Mouse (Mus musculus): ENCODE measurements around the gene Arnt2. TPM values are rescaled to one million over a fixed set of nuclear protein-coding genes. Genes with fewer than 3 reads are reported as not detected.

Gene Arnt2
- polyA plus RNA-seq, 1 experiment from 2014 or later: not detected

GRCm38 (mm10) chr7:84307329-84307925 is 102.5 kb downstream of the Arnt2 start:
- Histone ChIP-seq H3K4me3 (ENCODE audit: low read depth, low read length) (no peak overlapping the region), H3K27me3 (ENCODE audit: insufficient read depth, low read length) (no peaks in the 10 kb centered on the region), H3K4me2 (ENCODE audit: low read depth, low read length) (no peak overlapping the region), H3K4me1 (ENCODE audit: insufficient read depth) (no peaks in the 10 kb centered on the region), H3K9ac (replicated peaks) (no peak overlapping the region), H3K27ac (ENCODE audit: low read depth) (no peak overlapping the region), H3K9me3 (ENCODE audit: low read length) (no peaks in the 10 kb centered on the region), H3K36me3 (replicated peaks; ENCODE audit: insufficient read depth, low read length) (no peaks in the 10 kb centered on the region)
- TF ChIP-seq CTCF (IDR thresholded peaks at IDR 0.05; ENCODE audit: low read depth): no peak
- TF ChIP-seq EP300 (IDR thresholded peaks at IDR 0.05; ENCODE audit: low read depth): no peak
- WGBS (ENCODE audit: insufficient replicate concordance): 76% methylated on average over 3 of the region's 3 CpGs
- DNase-seq (no peak), ATAC-seq (no peak)

- Histone ChIP-seq H3K9me3 (ENCODE audit: low read length) (no peaks in the 10 kb centered on the region), H3K4me2 (ENCODE audit: low read depth, low read length) (no peak overlapping the region), H3K27me3 (ENCODE audit: insufficient read depth, low read length) (no peaks in the 10 kb centered on the region), H3K4me1 (ENCODE audit: insufficient read depth) (no peaks in the 10 kb centered on the region), H3K4me3 (ENCODE audit: low read depth, low read length) (no peak overlapping the region), H3K9ac (replicated peaks) (no peak overlapping the region), H3K36me3 (replicated peaks; ENCODE audit: insufficient read depth, low read length) (no peaks in the 10 kb centered on the region), H3K27ac (ENCODE audit: low read depth) (no peak overlapping the region)
- DNase-seq: no peak
- ATAC-seq: no peak
- TF ChIP-seq EP300 (IDR thresholded peaks at IDR 0.05; ENCODE audit: low read depth) (no peak), CTCF (IDR thresholded peaks at IDR 0.05; ENCODE audit: low read depth) (no peak)
- WGBS (ENCODE audit: insufficient replicate concordance): 38% methylated on average over 1 of the region's 1 CpGs
Measured at GRCm38 (mm10) chr7:84300261-84300660, 109.7 kb downstream of the Arnt2 start.

- H3K27me3 ChIP-seq (ENCODE audit: insufficient read depth, low read length): no peaks in the 10 kb centered on the region
- no peak overlapping the region for H3K4me3 ChIP-seq (ENCODE audit: low read depth, low read length)
- H3K27ac ChIP-seq (ENCODE audit: low read depth): no peak overlapping the region
- H3K9ac ChIP-seq (replicated peaks): no peak overlapping the region
- no peak for TF ChIP-seq CTCF (IDR thresholded peaks at IDR 0.05; ENCODE audit: low read depth)
- no peak for TF ChIP-seq EP300 (IDR thresholded peaks at IDR 0.05; ENCODE audit: low read depth)
- no peaks in the 10 kb centered on the region for H3K9me3 ChIP-seq (ENCODE audit: low read length)
- H3K4me2 ChIP-seq (ENCODE audit: low read depth, low read length): no peak overlapping the region
- no peak for ATAC-seq
- no peak for DNase-seq
- no peaks in the 10 kb centered on the region for H3K4me1 ChIP-seq (ENCODE audit: insufficient read depth)
- H3K36me3 ChIP-seq (replicated peaks; ENCODE audit: insufficient read depth, low read length): no peaks in the 10 kb centered on the region
- WGBS (ENCODE audit: insufficient replicate concordance): 75% methylated on average over 4 of the region's 4 CpGs
Measured at GRCm38 (mm10) chr7:84299601-84300000, 110.4 kb downstream of the Arnt2 start.

DNA sequence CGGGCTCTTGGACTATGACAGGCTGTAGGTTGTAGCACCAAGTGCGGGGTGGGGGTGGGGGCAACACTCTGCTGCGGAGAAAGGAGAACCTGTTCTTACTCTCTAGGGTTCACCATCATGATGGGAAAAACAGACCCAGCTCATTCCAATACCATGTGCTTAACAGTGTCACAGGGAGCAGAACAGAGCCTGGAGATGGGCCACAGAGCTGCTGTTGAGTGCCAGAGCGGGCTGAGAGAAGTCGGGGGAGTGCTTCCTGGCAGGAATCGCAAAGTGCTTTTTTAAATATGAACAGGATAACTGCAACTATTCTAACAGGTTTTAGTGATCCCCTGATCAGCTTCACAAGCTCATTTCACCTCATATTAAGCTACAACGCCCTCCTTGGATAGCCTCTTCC is 116.9 kb downstream of the Arnt2 start:
- no peak for ATAC-seq
- Histone ChIP-seq H3K27ac (ENCODE audit: low read depth) (no peak overlapping the region), H3K9ac (replicated peaks) (no peak overlapping the region), H3K27me3 (ENCODE audit: insufficient read depth, low read length) (no peaks in the 10 kb centered on the region), H3K4me1 (ENCODE audit: insufficient read depth) (no peaks in the 10 kb centered on the region), H3K4me2 (ENCODE audit: low read depth, low read length) (no peak overlapping the region), H3K4me3 (ENCODE audit: low read depth, low read length) (no peak overlapping the region), H3K9me3 (ENCODE audit: low read length) (no peaks in the 10 kb centered on the region), H3K36me3 (replicated peaks; ENCODE audit: insufficient read depth, low read length) (no peaks in the 10 kb centered on the region)
- TF ChIP-seq EP300 (IDR thresholded peaks at IDR 0.05; ENCODE audit: low read depth) (no peak), CTCF (IDR thresholded peaks at IDR 0.05; ENCODE audit: low read depth) (no peak)
- WGBS (ENCODE audit: insufficient replicate concordance): 77% methylated on average over 7 of the region's 7 CpGs
- no peak for DNase-seq

DNA sequence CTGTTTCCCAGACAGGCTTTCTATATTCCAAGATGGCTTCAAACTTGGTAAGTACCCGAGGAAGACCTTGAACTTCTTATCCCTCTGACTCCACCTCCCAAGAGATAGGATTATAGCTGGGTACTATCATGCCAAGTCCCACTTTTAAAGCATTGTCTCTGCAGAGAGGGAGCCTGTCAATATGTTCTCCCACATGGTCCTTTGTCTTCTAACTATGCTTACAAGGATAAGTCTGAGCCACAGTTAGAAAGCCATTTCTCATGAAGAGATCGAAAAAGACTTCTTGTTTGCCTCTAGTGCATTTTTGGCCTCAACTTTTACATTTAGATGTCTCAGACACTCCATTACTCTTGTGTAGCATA is 122.8 kb downstream of the Arnt2 start:
- Histone ChIP-seq H3K9ac (replicated peaks) (no peak overlapping the region), H3K4me3 (ENCODE audit: low read depth, low read length) (no peak overlapping the region), H3K27me3 (ENCODE audit: insufficient read depth, low read length) (no peaks in the 10 kb centered on the region), H3K4me1 (ENCODE audit: insufficient read depth) (no peaks in the 10 kb centered on the region), H3K36me3 (replicated peaks; ENCODE audit: insufficient read depth, low read length) (no peaks in the 10 kb centered on the region), H3K9me3 (ENCODE audit: low read length) (no peaks in the 10 kb centered on the region), H3K27ac (ENCODE audit: low read depth) (no peak overlapping the region), H3K4me2 (ENCODE audit: low read depth, low read length) (no peak overlapping the region)
- WGBS (ENCODE audit: insufficient replicate concordance): 59% methylated on average over 2 of the region's 2 CpGs
- TF ChIP-seq EP300 (IDR thresholded peaks at IDR 0.05; ENCODE audit: low read depth) (no peak), CTCF (IDR thresholded peaks at IDR 0.05; ENCODE audit: low read depth) (no peak)
- DNase-seq: no peak
- no peak for ATAC-seq

GRCm38 (mm10) chr7:84286526-84287225 is 123.3 kb downstream of the Arnt2 start:
- Histone ChIP-seq H3K9me3 (ENCODE audit: low read length) (no peaks in the 10 kb centered on the region), H3K9ac (replicated peaks) (no peak overlapping the region), H3K27me3 (ENCODE audit: insufficient read depth, low read length) (no peaks in the 10 kb centered on the region), H3K4me1 (ENCODE audit: insufficient read depth) (no peaks in the 10 kb centered on the region), H3K36me3 (replicated peaks; ENCODE audit: insufficient read depth, low read length) (no peaks in the 10 kb centered on the region), H3K27ac (ENCODE audit: low read depth) (no peak overlapping the region), H3K4me3 (ENCODE audit: low read depth, low read length) (no peak overlapping the region), H3K4me2 (ENCODE audit: low read depth, low read length) (no peak overlapping the region)
- ATAC-seq: no peak
- no peak for TF ChIP-seq EP300 (IDR thresholded peaks at IDR 0.05; ENCODE audit: low read depth)
- no peak for TF ChIP-seq CTCF (IDR thresholded peaks at IDR 0.05; ENCODE audit: low read depth)
- no peak for DNase-seq
- 82% methylated on average over 8 of the region's 8 CpGs for WGBS (ENCODE audit: insufficient replicate concordance)

Measured in liver, postnatal 0 days (tissue).